ENCODE assay signal across 12 mouse cellular contexts in genomic region chr1:170056214-170056613, GRCm38 (mm10). TPM values are rescaled to one million over a fixed set of nuclear protein-coding genes. Genes with fewer than 3 reads are reported as not detected.
DNase-seq lines count a peak whose midpoint lies in the region; ATAC-seq lines count a peak whose summit lies in the region.
"Had no signal": no experiment of that assay in that cellular context is flagged by ENCODE, and none has a peak within 500 bp of the region (broad histone marks: within the 10 kb centered on the region; RNA-seq: fewer than 3 reads in every experiment).

No protein-coding gene starts in this region.

- H3K4me2 ChIP-seq in hindbrain, embryonic 11.5 days (replicated peaks; ENCODE audit: low read depth, low read length), result no peak overlapping the region
- H3K4me2 ChIP-seq in hindbrain, embryonic 14.5 days (replicated peaks), result no peak overlapping the region

- 71% methylated on average over 6 of the region's 6 CpGs for WGBS in hindbrain, embryonic 11.5 days
- 37% methylated on average over 6 of the region's 6 CpGs for WGBS in hindbrain, embryonic 14.5 days
- 87% methylated on average over 6 of the region's 6 CpGs for WGBS in limb, embryonic 10.5 days

- DNase-seq in hindbrain, embryonic 11.5 days (ENCODE audit: low spot score), result no peak
- DNase-seq in hindbrain, embryonic 14.5 days (ENCODE audit: low spot score), result no peak
- peak; percentile 82 for DNase-seq in gastrocnemius, adult 18-20 months (ENCODE audit: low spot score)
- peak; percentile 71 for DNase-seq in heart, postnatal 25 days (ENCODE audit: low spot score)
- peak; percentile 18 for DNase-seq in limb, embryonic 10.5 days (ENCODE audit: low spot score)
- DNase-seq in ovary, postnatal 14 days (ENCODE audit: low spot score), result no peak
- DNase-seq in spleen, postnatal 10 days (ENCODE audit: low spot score in 2 of 2), result no peak
- no peak for DNase-seq in thymus, postnatal 25 days
- DNase-seq: liver; thymus, postnatal 14 days had no signal

- ATAC-seq in hindbrain, embryonic 11.5 days (ENCODE audit: low FRiP score), result 0 out of 2 replicates have a peak, but pooled peaks have one; percentile 40
- ATAC-seq in hindbrain, embryonic 14.5 days (ENCODE audit: low FRiP score), result no peak; the same call in 1 of the 2 replicates
- ATAC-seq: CD4-positive, CD25-positive, alpha-beta regulatory T cell, adult 4 months; intestine, postnatal 0 days had no signal

- H3K4me3 ChIP-seq in hindbrain, embryonic 11.5 days (ENCODE audit: low read depth, low read length), result no peak overlapping the region
- no peak overlapping the region for H3K4me3 ChIP-seq in hindbrain, embryonic 14.5 days (replicated peaks; ENCODE audit: low read length)
- H3K4me3 ChIP-seq in limb, embryonic 10.5 days, result no peak overlapping the region

- H3K27me3 ChIP-seq in hindbrain, embryonic 11.5 days (ENCODE audit: control insufficient read depth, insufficient read depth, low read length), result no peaks in the 10 kb centered on the region
- H3K27me3 ChIP-seq in hindbrain, embryonic 14.5 days (ENCODE audit: control insufficient read depth, insufficient read depth, low read length), result no peaks in the 10 kb centered on the region
- no peaks in the 10 kb centered on the region for H3K27me3 ChIP-seq in limb, embryonic 10.5 days (ENCODE audit: low read depth, poor library complexity, severe bottlenecking)

- no peak overlapping the region for H3K9ac ChIP-seq in hindbrain, embryonic 11.5 days (ENCODE audit: low read depth, low read length)
- no peak overlapping the region for H3K9ac ChIP-seq in hindbrain, embryonic 14.5 days

- H3K9me3 ChIP-seq in hindbrain, embryonic 11.5 days (ENCODE audit: control insufficient read depth, low read length), result no peaks in the 10 kb centered on the region
- H3K9me3 ChIP-seq in hindbrain, embryonic 14.5 days (ENCODE audit: control insufficient read depth, low read length), result no peaks in the 10 kb centered on the region
- H3K9me3 ChIP-seq in limb, embryonic 10.5 days (replicated peaks), result no peaks in the 10 kb centered on the region

- intact Hi-C loops in heart, postnatal 25 days (cut with DNase I), result no loop called here

- H3K4me1 ChIP-seq in hindbrain, embryonic 11.5 days (replicated peaks; ENCODE audit: control insufficient read depth, insufficient read depth, low read length), result no peaks in the 10 kb centered on the region
- 0 out of 2 replicates have a peak, but pooled peaks cover 14% of the 10 kb centered on the region for H3K4me1 ChIP-seq in hindbrain, embryonic 14.5 days (replicated peaks; ENCODE audit: control insufficient read depth, insufficient read depth, low read length)
- H3K4me1 ChIP-seq in limb, embryonic 10.5 days, result peaks cover 7% of the 10 kb centered on the region; the same call in 1 of the 2 replicates

- no peak overlapping the region for H3K27ac ChIP-seq in hindbrain, embryonic 11.5 days (ENCODE audit: low read depth, low read length)
- H3K27ac ChIP-seq in hindbrain, embryonic 14.5 days, result no peak overlapping the region
- H3K27ac ChIP-seq in limb, embryonic 10.5 days, result no peak overlapping the region

- H3K36me3 ChIP-seq in hindbrain, embryonic 11.5 days (ENCODE audit: control insufficient read depth, insufficient read depth, low read length), result no peaks in the 10 kb centered on the region
- H3K36me3 ChIP-seq in hindbrain, embryonic 14.5 days (replicated peaks; ENCODE audit: control insufficient read depth, insufficient read depth), result no peaks in the 10 kb centered on the region
- H3K36me3 ChIP-seq in limb, embryonic 10.5 days, result peaks cover 19% of the 10 kb centered on the region

RNA-seq across cellular contexts. Expression of gene Ddr2, which starts 54.3 kb away (rescaled TPM):
- 31.2 and 32.0 TPM in 2 replicates for polyA plus RNA-seq in hindbrain, embryonic 11.5 days (2014; fragmentation: Nextera tagmentation; extraction: Ambion mirVana)
- polyA plus RNA-seq in hindbrain, embryonic 14.5 days (2014; fragmentation: Nextera tagmentation; extraction: Ambion mirVana), result 8.8 and 9.0 TPM in 2 replicates
- total RNA-seq in gastrocnemius, adult 18-20 months (2021), result 10 to 100 TPM; 10.1 to 15.8 TPM
- 10 to 100 TPM; 23.4 to 29.0 TPM for total RNA-seq in heart, postnatal 25 days (2021)
- 68.4 and 91.8 TPM in 2 replicates for polyA plus RNA-seq in limb, embryonic 10.5 days (2016; fragmentation: Nextera tagmentation; extraction: Ambion mirVana)
- polyA plus RNA-seq: CD4-positive, CD25-positive, alpha-beta regulatory T cell, adult 4 months had no signal

Comparison
In these comparisons a context has a peak if more than half of its experiments do, and no peak if none do; other contexts are left out.
1. DNase-seq: peak in gastrocnemius, adult 18-20 months (single experiment), heart, postnatal 25 days (single experiment) and limb, embryonic 10.5 days (single experiment); none in hindbrain, embryonic 11.5 days (single experiment), hindbrain, embryonic 14.5 days (single experiment), ovary, postnatal 14 days (single experiment), spleen, postnatal 10 days (0 of 2) and thymus, postnatal 25 days (single experiment).